Mouse (Mus musculus): Measurements from ENCODE around the gene Klrb1b. TPM values are rescaled to one million over a fixed set of nuclear protein-coding genes. Genes with fewer than 3 reads are reported as not detected.
"Not testable (repeated sequence)": the region's sequence is repeated elsewhere in the genome, so short reads cannot be mapped to it uniquely, and the experiment has no call there.

The Klrb1b gene
- polyA plus RNA-seq, 1 experiment from 2014 or later = 0.49 TPM

- H3K36me3 ChIP-seq (ENCODE audit: control insufficient read depth, insufficient read depth); H3K9ac ChIP-seq (ENCODE audit: low read length); ATAC-seq (replicated peaks; ENCODE audit: extremely low read depth, insufficient read depth, low FRiP score); H3K4me3 ChIP-seq (ENCODE audit: low read length); H3K9me3 ChIP-seq (replicated peaks; ENCODE audit: control insufficient read depth, low read length); H3K27ac ChIP-seq (ENCODE audit: low read length); H3K4me1 ChIP-seq (ENCODE audit: control insufficient read depth, insufficient read depth, low read length); H3K27me3 ChIP-seq (ENCODE audit: control insufficient read depth, insufficient read depth, low read length): not testable (repeated sequence)
- WGBS = 58% methylated on average over 7 of the region's 7 CpGs
- H3K4me2 ChIP-seq (ENCODE audit: low read depth, low read length) = peak overlapping the region; percentile 16; the same call in 1 of the 2 replicates
Observed at GRCm38 (mm10) chr6:128804823-128805640, 21.1 kb downstream of the Klrb1b start.

DNA sequence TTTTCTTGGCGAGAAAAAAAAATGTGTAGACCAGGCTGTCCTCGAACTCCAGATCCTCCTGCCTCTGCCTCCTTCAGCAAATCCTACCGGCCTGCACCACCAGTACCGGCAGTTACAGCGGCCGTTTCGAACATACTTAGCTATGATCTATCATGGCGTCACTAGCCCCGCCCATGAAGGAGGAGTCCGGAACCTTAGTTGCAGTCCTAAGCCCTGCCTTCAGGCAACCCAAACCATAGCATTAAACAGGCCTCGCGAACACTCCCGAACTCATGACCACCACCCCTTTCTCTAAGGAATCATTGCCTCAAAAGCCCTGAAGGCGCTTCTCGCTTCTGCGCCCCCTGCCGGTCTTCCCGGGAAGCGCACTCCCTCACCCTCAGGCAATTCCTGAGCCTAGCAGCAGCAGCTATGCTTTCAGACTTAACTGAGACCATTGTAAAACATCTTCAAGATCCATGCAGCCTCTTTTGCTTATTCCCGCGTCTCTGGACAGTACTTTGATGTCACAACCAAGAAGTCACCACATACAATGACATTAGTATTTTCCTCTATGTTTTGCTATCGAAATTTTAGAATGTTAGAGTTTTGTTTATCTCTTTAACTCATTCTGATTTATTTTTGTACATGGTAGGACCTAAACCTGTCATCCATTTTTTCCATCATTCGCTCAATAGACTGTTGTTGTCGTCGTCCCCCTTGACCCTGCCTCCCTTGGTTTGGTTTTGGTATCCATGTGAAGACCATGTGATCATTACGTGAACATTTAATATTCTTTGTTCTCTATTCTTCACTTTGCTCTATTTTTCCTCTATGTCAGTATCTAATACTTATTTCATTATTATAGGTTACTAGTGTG lies 22.9 kb downstream of the Klrb1b start:
- 6% methylated on average over 26 of the region's 26 CpGs for whole genome bisulfite sequencing
- H3K27ac ChIP-seq (ENCODE audit: low read length) = peak overlapping the region; percentile 56

DNA sequence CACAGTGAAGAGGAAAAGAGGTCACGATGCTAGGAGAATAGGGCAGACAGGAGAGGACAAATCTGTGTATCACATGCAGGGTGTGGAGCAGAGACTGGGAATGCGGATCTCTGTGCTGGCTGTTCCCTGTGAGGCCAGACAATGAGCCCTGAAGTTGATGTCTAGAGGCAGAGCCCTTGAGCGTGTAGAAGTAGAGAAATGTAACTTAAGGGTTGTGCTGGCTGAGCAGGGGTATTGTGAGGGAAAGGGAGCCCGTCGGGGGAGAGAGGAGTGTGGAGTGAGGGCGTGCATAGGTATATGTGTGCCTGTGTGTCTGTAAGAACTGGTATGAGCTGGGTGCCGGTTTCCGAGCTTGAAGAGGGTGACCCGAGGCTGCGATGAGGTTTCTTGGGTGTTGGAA lies 23.6 kb downstream of the Klrb1b start:
- ATAC-seq (replicated peaks; ENCODE audit: extremely low read depth, insufficient read depth, low FRiP score) = peak; percentile 11
- H3K27ac ChIP-seq (ENCODE audit: low read length) = peak overlapping the region; percentile 56
- H3K4me1 ChIP-seq (ENCODE audit: control insufficient read depth, insufficient read depth, low read length) = 0 out of 2 replicates have a peak, but pooled peaks cover 6% of the 10 kb centered on the region
- no peaks in the 10 kb centered on the region for H3K27me3 ChIP-seq (ENCODE audit: control insufficient read depth, insufficient read depth, low read length)
- peak overlapping the region; percentile 64 for H3K9ac ChIP-seq (ENCODE audit: low read length)
- H3K4me2 ChIP-seq (ENCODE audit: low read depth, low read length) = peak overlapping the region; percentile 80
- H3K4me3 ChIP-seq (ENCODE audit: low read length) = peak overlapping the region; percentile 62
- WGBS = 9% methylated on average over 10 of the region's 10 CpGs
- H3K9me3 ChIP-seq (replicated peaks; ENCODE audit: control insufficient read depth, low read length) = no peaks in the 10 kb centered on the region
- H3K36me3 ChIP-seq (ENCODE audit: control insufficient read depth, insufficient read depth) = no peaks in the 10 kb centered on the region

More for the DNA sequence above, 22.9 kb downstream of the Klrb1b start:
- Histone ChIP-seq H3K4me3 (ENCODE audit: low read length) (peak overlapping the region; percentile 62), H3K9me3 (replicated peaks; ENCODE audit: control insufficient read depth, low read length) (no peaks in the 10 kb centered on the region; the same call in 1 of the 2 replicates), H3K4me1 (ENCODE audit: control insufficient read depth, insufficient read depth, low read length) (0 out of 2 replicates have a peak, but pooled peaks cover 4% of the 10 kb centered on the region), H3K9ac (ENCODE audit: low read length) (no peak overlapping the region), H3K4me2 (ENCODE audit: low read depth, low read length) (peak overlapping the region; percentile 80), H3K27me3 (ENCODE audit: control insufficient read depth, insufficient read depth, low read length) (no peaks in the 10 kb centered on the region), H3K36me3 (ENCODE audit: control insufficient read depth, insufficient read depth) (no peaks in the 10 kb centered on the region)
- peak; percentile 91 for ATAC-seq (replicated peaks; ENCODE audit: extremely low read depth, insufficient read depth, low FRiP score)

- H3K36me3 ChIP-seq (ENCODE audit: control insufficient read depth, insufficient read depth); H3K27ac ChIP-seq (ENCODE audit: low read length); ATAC-seq (replicated peaks; ENCODE audit: extremely low read depth, insufficient read depth, low FRiP score); H3K4me1 ChIP-seq (ENCODE audit: control insufficient read depth, insufficient read depth, low read length); H3K9ac ChIP-seq (ENCODE audit: low read length); H3K9me3 ChIP-seq (replicated peaks; ENCODE audit: control insufficient read depth, low read length); H3K4me3 ChIP-seq (ENCODE audit: low read length); H3K4me2 ChIP-seq (ENCODE audit: low read depth, low read length); H3K27me3 ChIP-seq (ENCODE audit: control insufficient read depth, insufficient read depth, low read length): not testable (repeated sequence)
- 77% methylated on average over 5 of the region's 5 CpGs for WGBS
Observed at GRCm38 (mm10) chr6:128800696-128801095, 25.4 kb downstream of the Klrb1b start.

- WGBS = 23% methylated on average over 7 of the region's 7 CpGs
- H3K9ac ChIP-seq (ENCODE audit: low read length) = peak overlapping the region; percentile 55
- peak overlapping the region; percentile 66 for H3K4me2 ChIP-seq (ENCODE audit: low read depth, low read length)
- no peak overlapping the region for H3K27ac ChIP-seq (ENCODE audit: low read length)
- H3K4me3 ChIP-seq (ENCODE audit: low read length) = peak overlapping the region; percentile 74
- H3K9me3 ChIP-seq (replicated peaks; ENCODE audit: control insufficient read depth, low read length) = no peaks in the 10 kb centered on the region
- 0 out of 2 replicates have a peak, but pooled peaks cover 6% of the 10 kb centered on the region for H3K4me1 ChIP-seq (ENCODE audit: control insufficient read depth, insufficient read depth, low read length)
- H3K27me3 ChIP-seq (ENCODE audit: control insufficient read depth, insufficient read depth, low read length) = no peaks in the 10 kb centered on the region
- H3K36me3 ChIP-seq (ENCODE audit: control insufficient read depth, insufficient read depth) = no peaks in the 10 kb centered on the region
- ATAC-seq (replicated peaks; ENCODE audit: extremely low read depth, insufficient read depth, low FRiP score) = no peak
Observed at GRCm38 (mm10) chr6:128799896-128800270, 26.2 kb downstream of the Klrb1b start.

GRCm38 (mm10) chr6:128799144-128799895 lies 26.8 kb downstream of the Klrb1b start:
- not testable (repeated sequence) for H3K27me3 ChIP-seq (ENCODE audit: control insufficient read depth, insufficient read depth, low read length); H3K4me1 ChIP-seq (ENCODE audit: control insufficient read depth, insufficient read depth, low read length); H3K9me3 ChIP-seq (replicated peaks; ENCODE audit: control insufficient read depth, low read length); H3K36me3 ChIP-seq (ENCODE audit: control insufficient read depth, insufficient read depth)
- ATAC-seq (replicated peaks; ENCODE audit: extremely low read depth, insufficient read depth, low FRiP score) = peak; percentile 54
- Histone ChIP-seq H3K4me2 (ENCODE audit: low read depth, low read length) (peak overlapping the region; percentile 66), H3K27ac (ENCODE audit: low read length) (peak overlapping the region; percentile 87), H3K9ac (ENCODE audit: low read length) (peak overlapping the region; percentile 80), H3K4me3 (ENCODE audit: low read length) (peak overlapping the region; percentile 74)
- WGBS = under 1% methylated on average over 49 of the region's 49 CpGs

DNA sequence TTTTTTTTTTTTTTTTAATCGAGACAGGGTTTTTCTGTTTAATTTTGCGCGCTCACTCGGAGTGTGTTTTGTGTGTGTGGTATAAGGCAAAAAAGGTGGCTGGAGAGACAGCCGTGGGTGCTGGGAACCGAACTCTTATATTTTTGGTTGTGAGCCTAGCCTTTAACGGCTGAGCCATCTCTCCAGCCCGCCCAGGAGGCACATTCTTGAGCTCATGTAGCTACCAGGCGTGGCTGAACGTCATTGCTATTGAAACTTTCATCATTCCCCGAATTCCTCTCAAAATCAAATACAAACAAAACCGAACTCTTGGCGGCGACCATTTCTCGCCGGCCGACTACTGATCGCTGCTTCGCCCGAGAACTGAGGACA lies 27.4 kb downstream of the Klrb1b start:
- ATAC-seq (replicated peaks; ENCODE audit: extremely low read depth, insufficient read depth, low FRiP score) = peak; percentile 39

GRCm38 (mm10) chr6:128797936-128798771 lies 28.0 kb downstream of the Klrb1b start:
- Histone ChIP-seq H3K4me3 (ENCODE audit: low read length) (peak overlapping the region; percentile 74), H3K9ac (ENCODE audit: low read length) (peak overlapping the region; percentile 52), H3K27me3 (ENCODE audit: control insufficient read depth, insufficient read depth, low read length) (no peaks in the 10 kb centered on the region), H3K9me3 (replicated peaks; ENCODE audit: control insufficient read depth, low read length) (no peaks in the 10 kb centered on the region), H3K4me1 (ENCODE audit: control insufficient read depth, insufficient read depth, low read length) (peaks cover 9% of the 10 kb centered on the region), H3K4me2 (ENCODE audit: low read depth, low read length) (peak overlapping the region; percentile 59), H3K36me3 (ENCODE audit: control insufficient read depth, insufficient read depth) (no peaks in the 10 kb centered on the region), H3K27ac (ENCODE audit: low read length) (peak overlapping the region; percentile 3; the same call in 1 of the 2 replicates)
- no peak for ATAC-seq (replicated peaks; ENCODE audit: extremely low read depth, insufficient read depth, low FRiP score)
- WGBS = 18% methylated on average over 15 of the region's 15 CpGs

More for the DNA sequence above, 27.4 kb downstream of the Klrb1b start:
- Histone ChIP-seq H3K9ac (ENCODE audit: low read length) (peak overlapping the region; percentile 80), H3K4me3 (ENCODE audit: low read length) (peak overlapping the region; percentile 74), H3K4me2 (ENCODE audit: low read depth, low read length) (peak overlapping the region; percentile 59), H3K27ac (ENCODE audit: low read length) (peak overlapping the region; percentile 87)
- H3K27me3 ChIP-seq (ENCODE audit: control insufficient read depth, insufficient read depth, low read length); H3K4me1 ChIP-seq (ENCODE audit: control insufficient read depth, insufficient read depth, low read length); H3K36me3 ChIP-seq (ENCODE audit: control insufficient read depth, insufficient read depth); H3K9me3 ChIP-seq (replicated peaks; ENCODE audit: control insufficient read depth, low read length): not testable (repeated sequence)
- WGBS = under 1% methylated on average over 20 of the region's 20 CpGs
